Mouse (Mus musculus) layer of hippocampus, adult 9-11 months (tissue): ENCODE data around the gene Cdkal1.

Experiments
- DNase-seq: peaks from one replicate; pipeline ENCODE4 v3.0.0; 2022

Gene Cdkal1

DNA sequence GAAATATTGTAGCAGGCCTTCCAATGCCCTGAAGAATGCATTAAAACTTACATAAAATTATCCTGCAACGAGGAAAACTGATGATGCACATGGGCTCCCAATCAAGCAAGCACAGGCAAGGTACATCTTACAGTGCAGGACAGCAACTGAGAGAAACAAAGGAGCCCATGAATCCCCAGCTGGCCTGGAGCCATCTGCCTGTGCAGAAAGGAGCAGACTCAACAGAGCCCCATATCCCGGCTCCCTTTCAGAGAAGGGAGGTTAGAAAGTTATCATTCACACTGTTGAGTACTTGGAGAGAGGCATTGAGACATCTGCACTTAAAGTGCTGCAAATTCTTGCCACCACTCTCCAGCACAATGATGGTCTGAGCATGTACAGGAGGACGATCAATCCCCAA is 296.3 kb downstream of the Cdkal1 start:
- DNase-seq: no peak

DNA sequence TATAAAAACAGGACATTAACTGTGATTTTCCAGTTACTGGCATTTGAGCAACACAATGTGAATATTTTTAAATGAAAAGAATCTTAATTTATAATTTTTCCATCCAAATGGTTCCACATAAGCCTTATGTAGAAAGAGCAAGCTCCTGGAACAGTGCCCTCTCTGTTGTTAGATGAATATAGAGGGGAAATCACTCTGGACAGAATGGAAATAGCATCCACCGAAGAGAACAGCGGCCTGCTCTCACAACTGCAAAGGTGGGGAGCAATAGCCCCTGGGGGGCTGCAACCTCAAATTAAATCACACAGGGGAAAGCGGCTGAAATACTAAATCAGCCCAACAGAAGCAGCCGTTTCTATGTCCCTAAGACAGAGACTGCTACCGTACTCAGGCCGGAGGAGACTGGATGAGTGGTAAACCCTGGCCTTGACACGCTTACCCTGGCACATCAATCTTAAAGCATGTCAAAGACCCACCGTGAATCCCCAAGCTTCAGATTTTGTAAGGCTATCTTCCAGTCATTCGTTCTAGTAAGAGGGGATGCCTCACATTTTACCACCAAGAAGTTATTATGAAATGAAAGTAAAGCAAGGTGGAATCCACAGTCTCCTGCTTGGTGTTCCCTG is 300.2 kb downstream of the Cdkal1 start:
- DNase-seq: no peak

DNA sequence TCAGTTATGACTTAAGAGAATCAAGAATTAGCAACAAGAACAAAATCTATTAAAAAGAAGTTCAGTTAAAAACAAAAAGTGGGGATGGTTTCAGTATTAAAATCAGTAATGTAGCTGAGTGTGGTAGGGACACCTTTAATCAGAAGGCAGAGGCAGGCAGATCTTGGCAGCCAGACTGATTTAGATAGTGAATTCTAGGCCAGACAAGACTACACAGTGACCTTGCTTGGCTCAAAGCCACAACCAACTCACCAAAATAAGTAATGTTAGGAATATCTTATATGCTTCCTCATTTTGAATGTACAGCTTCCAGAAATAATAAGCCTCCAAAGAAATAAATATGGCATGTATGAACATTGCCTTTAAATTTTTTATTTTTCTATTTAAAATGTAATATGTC is 301.7 kb downstream of the Cdkal1 start:
- no peak for DNase-seq

DNA sequence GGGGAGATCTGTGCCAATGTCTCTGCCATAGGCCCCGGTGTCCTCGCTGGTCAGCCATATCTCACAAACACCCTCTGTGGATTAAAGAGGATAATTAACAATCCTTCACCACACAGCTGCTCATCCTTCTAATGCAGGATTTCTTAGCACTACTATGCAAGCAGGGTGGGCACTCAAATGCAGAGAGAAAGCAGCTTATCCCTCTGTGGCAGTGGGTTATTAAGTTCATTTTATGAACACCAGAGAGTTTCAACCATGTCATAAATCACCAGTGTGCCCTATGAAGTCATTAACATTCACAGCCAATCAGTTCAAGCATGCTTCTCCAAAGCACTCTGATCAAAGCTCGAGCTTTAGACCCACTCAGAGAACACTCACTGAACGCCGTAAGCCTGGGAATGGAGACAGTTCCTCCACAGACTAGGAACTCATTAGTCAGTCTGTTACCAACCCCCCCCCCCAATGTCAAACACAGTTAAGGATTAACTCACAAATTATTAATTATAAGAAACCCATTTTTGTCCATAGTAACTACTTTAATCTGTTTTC is 303.1 kb downstream of the Cdkal1 start:
- no peak for DNase-seq

DNA sequence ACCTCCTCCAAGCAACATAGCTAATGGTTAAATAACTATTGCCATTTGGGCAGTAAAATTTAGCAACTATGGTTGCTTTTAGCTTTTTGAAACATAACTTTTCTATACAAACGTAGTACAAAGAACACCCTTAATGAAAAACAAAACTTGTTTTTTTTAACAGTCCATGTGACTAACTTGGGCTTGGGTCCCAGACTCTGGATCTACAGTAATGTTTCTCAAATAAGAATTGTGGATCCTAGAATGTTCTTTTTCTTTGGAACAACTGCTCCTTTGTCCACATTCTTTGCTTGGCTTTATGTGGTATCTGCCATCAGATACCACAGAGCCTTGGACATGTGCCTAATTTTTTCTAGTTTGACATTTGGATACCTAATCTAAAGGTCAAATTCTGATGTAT is 304.6 kb downstream of the Cdkal1 start:
- DNase-seq: no peak

DNA sequence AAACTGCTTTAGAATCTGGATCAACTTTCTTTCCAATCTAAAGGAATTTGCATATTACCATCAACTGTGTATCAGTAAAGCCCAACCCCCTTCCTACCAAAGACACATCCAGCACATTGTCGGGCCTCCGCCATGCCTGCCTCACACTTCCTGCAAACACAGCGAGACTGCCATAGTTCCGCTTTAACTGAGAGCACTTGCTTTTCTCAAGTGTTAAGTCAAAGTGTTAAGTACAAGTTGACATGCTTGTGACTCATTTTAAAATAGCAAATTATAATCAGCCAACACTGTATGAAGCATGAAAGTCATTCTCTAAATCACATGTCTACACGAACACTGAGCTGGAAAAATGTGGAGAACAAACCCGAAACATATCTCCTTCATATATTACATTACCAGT is 305.3 kb downstream of the Cdkal1 start:
- no peak for DNase-seq

DNA sequence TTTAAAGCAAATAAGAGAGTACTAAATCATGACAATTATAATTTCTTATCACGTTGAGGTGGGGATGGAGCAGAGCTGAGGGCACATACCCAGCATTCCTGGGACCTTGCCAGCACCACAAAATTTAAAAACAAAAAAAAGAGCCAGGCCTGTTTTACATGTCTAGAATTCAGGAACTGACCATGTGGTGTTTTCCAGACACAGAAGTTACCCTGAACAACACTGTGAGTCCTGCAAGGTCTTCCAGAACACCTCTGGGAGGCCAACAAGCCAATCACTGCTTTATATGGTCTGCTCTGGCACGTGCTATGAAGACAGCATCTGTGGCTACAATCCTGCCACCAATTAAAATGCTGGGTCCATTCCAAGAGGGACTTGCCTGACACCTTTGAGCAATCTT is 305.7 kb downstream of the Cdkal1 start:
- DNase-seq: no peak

DNA sequence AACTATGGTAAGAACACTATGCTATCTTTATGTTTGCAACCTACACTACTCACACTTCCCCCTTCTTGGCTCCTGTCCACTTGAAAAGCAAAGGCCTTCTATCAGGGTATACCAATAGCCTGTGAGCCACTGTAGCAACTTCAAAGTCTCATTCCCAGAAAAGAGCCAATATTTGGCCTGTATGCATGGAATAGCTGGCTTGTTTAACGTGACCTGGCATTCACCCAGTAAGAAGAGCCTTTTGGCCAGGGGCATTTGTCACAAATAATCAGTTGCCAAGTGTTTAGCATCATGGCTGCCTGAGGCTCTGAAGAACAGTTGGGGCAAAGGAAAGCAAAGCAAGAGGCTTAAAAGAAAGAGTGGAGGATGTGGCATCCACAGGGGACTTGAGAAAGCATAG is 317.6 kb downstream of the Cdkal1 start:
- DNase-seq: no peak

DNA sequence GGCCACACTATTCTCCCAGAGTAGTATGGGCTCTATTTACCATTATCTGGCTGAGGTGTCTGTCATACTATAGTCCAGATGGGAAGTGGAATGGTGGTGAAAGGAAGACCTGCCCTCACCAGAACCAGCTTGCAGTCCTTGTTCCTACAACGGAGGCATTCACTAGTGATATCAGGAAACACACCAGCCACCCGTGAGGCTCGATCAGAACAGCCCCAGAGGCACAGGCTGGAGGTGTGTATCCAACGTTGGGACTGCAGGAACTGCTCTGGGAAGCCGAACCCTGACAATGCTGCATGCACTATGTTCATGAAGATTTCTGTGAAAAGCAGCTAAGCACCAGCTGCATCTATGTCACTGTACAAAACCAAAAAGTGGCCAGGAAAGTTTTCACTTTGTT is 321.9 kb downstream of the Cdkal1 start:
- DNase-seq: no peak

DNA sequence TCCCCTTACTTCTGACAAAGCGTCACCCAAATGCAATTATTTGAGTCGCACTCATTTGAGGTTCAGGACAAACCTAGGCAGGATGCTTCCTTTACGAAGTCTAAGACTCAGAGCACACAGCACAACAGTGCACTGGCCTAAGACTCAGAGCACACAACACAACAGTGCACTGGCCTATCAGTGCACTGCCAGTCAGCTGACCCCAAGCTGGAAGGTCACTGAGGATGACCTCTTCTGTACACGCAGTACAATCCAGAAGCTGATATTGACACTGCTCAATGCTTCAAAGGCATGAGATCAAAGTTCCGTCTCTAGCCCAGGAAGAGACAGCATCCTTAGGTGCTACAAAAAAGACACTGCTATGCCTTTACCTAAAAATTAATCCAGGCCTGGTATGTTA is 327.1 kb downstream of the Cdkal1 start:
- no peak for DNase-seq

DNA sequence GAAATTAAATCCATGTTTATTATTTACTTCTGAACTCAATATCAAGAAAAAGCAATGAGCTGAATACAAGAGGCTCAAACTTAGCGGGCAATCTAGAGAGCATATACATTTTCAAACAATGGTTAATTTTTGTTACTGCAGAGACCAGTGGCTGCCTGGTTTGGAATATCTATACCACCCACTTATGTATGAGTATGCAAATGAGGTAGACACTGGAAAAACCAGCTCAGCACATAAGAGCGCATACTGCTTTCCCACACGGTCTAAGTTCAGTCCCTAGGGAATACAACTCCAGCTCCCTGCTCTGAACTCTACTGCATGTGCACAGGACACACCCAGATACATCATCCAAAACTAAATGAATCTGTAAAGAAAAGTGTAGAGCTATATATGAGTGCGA is 334.2 kb downstream of the Cdkal1 start:
- no peak for DNase-seq

DNA sequence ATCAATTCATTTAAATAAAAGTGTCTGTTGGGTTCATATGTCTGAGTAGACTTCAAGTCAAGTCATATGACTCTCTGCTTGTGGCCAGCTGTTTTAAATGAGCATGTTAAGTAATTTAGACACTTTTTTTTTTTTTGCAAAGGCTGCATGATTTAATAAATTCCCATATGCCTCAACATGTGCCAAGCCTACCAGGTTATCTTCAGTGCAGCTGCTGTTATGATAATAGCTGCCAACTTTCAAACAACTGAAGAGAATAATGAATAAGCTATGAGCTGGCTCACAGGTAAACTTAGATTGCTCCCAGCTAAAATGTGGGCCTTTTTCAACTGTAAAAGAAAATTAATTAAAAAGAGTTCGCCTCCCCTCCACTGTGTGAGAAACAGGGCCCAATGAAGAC is 341.4 kb downstream of the Cdkal1 start:
- DNase-seq: no peak

DNA sequence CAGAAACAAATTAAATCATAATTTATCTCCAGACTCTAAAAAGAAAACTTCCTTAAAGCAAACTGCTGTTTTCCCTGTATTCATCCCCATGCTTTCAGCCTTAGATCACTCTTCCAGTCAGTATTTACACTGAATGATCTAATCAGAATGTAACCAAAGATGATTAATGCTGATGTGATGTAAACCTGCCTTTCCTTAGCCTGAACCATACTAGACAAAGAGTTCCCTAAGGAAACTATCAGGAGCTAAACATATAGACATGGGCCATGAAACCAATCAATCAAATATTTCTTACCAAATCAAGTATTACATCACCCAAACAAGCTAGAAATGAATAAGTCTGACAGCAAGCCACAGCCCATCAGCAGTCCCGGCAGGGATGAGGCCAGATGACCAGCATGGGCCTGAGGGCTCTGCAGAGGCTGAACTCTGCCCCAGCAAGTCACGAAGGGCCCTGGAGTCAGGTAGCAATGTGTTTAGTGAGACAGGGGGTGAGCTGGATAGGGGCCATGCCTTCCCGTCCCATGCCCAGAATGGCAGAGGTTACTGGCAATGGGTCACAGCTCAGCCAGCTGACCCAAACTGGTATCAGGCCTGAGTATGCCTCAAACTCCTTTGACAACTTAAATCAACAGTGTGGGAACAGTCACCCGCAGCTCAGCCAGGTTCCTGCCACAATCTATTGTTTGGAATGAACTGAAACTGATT is 350.5 kb downstream of the Cdkal1 start:
- no peak for DNase-seq

DNA sequence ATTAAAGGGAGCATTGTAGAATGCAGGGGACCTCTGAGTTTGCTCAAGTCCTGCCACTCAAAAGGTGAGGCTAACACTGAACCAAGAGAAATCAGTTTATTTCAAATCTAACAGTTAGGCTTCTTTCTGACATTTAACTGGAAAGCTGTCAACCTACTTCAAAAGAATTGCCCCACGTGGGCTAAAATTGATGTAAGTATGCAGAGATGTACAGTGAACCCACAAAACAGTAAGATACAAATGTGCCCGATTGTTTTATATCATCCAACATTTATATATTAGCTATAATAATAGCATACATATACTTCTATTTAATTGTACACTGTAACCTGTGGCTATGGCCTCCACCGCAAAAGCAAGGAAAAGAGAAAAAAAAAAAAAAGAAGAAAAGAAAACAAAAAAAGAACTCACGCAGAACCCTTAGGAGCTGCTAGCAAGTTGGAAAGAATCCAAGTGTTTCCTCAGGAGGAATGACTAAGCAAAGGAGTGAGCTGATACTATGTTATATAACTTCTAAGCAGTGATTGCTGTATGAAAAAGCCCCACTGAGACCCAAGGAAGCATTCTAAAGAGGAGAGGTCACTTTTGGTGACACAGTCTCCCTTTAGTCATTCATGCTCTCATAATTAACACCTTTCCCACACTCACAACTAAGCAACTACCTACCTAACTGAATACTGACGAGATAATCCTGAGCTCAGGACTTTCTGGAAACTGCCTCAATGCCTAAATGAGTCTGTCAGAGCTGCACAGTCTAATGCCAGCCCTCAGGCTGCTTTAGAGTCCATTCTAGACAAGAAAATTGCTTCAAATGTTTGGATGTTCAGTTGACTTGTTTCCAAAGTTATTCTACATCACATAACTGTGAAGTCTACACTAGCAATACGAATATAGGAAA is 352.1 kb downstream of the Cdkal1 start:
- no peak for DNase-seq

DNA sequence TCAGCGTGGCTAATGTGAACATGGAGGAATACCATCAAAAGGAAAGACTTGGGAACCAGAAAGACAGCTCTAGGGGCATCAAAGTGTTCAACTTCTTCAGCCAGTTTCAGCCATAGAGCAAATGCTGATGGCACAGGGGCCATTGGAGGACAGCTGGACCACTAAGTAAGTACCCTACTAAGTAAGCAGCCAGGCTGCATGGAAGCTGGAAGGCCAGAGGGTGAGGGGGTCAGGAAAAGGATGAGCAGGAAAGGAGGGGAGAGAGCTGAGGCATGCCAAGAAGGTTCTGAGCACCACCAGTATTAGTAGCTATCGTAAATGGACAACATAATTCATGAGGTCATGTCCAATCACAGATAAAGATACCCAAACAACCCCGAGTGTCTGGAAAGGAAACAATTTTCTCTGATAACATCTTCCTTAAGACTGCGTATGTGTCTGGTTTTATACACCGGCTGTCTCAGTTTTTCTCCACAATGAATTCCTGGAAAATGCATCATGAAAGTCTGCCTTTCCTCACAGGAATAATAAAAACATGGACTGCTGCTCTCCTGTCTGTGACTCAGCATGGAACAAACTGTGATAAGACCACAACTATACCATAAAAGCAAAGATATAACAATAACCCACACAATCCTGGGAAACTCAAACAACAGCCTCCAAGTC is 352.9 kb downstream of the Cdkal1 start:
- no peak for DNase-seq

DNA sequence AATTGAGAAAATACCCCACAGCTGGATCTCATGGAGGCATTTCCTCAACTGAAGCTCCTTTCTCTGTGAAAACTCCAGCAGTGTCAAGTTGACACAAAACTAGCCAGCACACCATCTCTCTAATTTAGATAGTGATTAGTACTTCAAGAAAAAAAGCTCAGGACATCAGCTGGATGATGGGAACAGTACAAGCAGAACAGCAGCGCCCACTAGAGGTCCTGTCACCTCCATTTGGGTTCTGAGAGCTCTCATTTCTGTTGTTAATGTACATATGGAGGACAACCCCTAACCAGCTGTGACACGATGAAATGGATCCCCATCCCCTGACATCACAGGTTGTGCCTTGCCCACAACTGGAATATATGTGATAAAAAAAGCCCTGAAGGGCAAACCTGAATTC is 354.3 kb downstream of the Cdkal1 start:
- no peak for DNase-seq

DNA sequence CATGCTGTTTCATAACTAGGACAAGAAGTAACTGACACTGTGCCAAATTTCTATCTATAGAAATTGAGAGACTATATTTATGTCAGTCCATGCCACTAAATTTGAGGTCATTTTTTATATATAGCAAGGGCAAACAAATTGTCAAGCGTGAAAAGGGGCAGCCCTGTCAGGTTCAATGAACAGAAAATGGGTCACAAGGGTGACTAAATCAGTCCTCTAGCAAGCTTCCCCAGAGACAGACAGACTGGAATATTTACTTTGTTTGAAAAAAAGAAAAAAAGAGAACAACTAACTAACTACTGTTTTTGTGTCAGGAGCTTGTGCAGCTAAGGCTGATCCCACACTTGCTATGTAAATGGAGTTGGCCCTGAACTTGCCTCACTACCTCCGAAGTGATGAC is 355.7 kb downstream of the Cdkal1 start:
- no peak for DNase-seq

DNA sequence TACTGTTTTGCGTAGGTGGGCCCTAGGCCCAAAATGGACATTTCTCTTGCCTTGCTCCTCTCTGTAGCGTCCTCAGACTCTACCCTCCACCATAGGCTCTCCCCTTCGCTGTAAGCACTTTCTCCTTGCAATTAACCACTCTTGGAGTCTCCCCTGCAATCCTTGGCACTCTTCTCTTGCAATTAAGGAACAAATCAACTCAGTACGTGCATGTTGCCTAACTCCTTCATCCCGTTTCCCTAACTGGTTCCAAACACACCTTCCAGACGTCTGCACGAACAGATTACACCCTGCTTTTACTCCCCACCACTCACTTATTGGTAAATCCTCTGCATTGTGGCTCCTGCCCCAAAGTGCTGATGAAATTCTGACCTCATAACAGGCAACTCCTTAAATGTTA is 358.2 kb downstream of the Cdkal1 start:
- DNase-seq: no peak

DNA sequence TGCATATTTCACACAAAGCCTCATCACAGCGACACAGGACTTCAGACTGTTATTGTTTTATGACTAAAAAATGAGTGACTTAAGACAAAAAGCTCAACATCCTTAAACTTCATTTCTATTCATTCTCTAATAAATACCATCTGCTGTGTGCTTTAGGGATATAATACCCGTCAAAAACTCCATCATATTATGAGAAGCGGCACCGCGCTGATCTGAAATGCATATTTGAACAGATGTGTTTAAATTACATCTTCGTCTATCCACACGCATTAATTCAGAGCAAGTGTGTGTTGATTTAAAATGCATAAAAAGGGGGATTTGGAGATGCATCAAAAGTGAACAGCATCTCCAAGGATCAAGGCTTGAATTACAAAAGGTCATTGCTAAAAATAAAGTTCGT is 365.1 kb downstream of the Cdkal1 start:
- no peak for DNase-seq

DNA sequence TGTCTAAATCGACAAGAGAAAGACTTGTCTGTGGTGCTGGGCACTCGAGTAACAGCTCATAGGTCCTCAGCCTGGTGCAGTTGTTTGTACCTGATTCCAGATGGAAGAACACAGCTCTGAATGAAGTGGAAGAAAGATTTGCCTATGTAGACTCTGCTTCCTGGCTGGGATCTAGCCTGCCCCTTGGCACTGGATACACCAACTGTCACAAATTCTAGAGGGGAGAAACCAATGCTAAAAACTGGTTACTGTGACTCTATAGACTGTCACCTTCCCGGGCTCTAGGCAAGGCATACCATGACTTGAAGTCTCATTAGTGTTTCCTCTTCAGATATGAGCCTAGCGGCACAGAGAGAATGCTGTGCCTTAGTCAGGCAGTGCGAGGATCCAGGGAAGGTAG is 366.0 kb downstream of the Cdkal1 start:
- DNase-seq: no peak

DNA sequence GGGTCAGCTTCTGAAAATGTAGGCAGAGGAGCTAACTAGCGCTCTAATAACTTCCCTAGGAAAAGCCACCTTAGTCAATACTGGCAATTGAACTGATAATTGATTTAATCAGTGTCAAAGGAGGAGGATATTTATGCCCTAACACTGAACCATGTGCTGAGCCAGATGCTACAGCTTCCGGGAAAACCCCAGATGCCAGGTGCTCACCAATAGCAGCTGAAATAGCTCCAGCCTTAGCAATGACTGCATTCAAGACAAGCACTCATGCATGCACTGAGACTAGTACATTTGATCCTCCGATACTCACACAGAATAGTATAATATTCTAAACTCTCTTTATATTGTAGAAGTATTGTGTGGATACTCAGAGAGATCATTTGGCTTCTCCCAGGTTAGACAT is 368.8 kb downstream of the Cdkal1 start:
- no peak for DNase-seq

DNA sequence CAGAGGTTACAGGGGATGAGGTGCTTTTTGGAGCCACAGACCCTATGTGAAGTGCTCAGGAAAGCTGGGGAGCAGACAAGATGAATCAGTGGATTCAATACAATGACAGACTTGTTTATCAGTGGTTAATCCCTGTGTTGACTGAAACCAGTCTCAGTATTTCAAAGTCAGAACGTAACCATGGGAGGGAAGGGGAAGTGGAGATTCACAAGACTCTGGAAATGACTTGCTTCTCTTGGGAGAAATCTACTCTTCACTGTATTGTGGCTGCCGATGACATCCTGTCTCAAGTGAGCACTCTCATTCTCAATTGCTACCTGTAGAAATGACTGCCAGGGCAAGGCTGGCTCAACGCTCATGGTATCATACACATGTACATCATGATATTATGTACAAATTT is 371.5 kb downstream of the Cdkal1 start:
- no peak for DNase-seq

DNA sequence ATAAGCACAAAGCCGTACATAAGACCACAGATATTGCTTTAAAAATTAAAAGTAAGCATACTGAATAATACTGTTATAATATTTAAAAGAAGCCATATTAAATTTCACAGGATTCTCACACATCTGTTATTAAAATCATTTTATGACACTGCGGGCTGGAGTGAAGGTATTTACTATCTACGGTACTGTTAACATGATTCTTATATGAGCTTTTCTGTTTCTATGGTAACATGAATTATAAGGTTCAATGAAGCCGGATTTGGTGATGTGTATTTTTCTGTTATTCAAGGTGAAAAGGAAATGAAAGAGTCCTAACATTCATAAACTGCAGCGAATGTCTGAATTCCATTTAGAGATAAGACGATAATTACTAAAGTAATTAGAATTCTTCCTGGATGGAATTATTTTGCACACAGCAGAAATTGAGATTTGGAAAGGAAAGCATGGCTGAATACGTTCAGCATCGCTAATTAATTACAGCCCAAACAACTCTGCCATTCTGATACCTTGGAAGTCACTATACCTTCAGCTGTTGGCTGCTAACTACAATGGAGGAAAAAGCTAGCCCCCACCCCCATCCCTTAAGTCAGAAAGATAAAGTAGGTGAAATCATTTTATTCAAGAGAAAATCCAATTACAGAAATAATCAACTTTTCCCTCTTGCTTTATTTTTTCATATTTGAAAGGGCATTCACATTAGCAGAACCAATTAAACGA is 373.2 kb downstream of the Cdkal1 start:
- no peak for DNase-seq
